Mouse (Mus musculus): ENCODE results near the gene Fgfr2.
"Not testable (repeated sequence)": the region's sequence is repeated elsewhere in the genome, so short reads cannot be mapped to it uniquely, and the experiment has no call there.

The Fgfr2 gene

GRCm38 (mm10) chr7:131411221-131411940 lies 1711.8 kb downstream of the Fgfr2 start:
- peak; percentile 13 for DNase-seq (ENCODE audit: extremely low read depth, insufficient read length, low spot score)

GRCm38 (mm10) chr7:131410416-131411058 lies 1712.6 kb downstream of the Fgfr2 start, which contains the start of the genes Ikzf5 and Acadsb:
Gene Ikzf5, minus strand, starts transcription at chr7:131410521.
Gene Acadsb, plus strand, starts transcription at chr7:131410601.
- DNase-seq (ENCODE audit: extremely low read depth, insufficient read length, low spot score) = peak; percentile 97

- DNase-seq (ENCODE audit: extremely low read depth, insufficient read length, low spot score) = no peak
Observed at GRCm38 (mm10) chr7:131409988-131410385, 1713.2 kb downstream of the Fgfr2 start.

- peak; percentile 9 for DNase-seq (ENCODE audit: extremely low read depth, insufficient read length, low spot score)
Observed at GRCm38 (mm10) chr7:131409321-131409987, 1713.7 kb downstream of the Fgfr2 start.

GRCm38 (mm10) chr7:131391761-131392160 lies 1731.4 kb downstream of the Fgfr2 start:
- not testable (repeated sequence) for DNase-seq (ENCODE audit: extremely low read depth, insufficient read length, low spot score)

GRCm38 (mm10) chr7:131371880-131372651 lies 1751.1 kb downstream of the Fgfr2 start:
- DNase-seq (ENCODE audit: extremely low read depth, insufficient read length, low spot score) = no peak

GRCm38 (mm10) chr7:131371470-131371860 lies 1751.7 kb downstream of the Fgfr2 start:
- DNase-seq (ENCODE audit: extremely low read depth, insufficient read length, low spot score) = no peak

GRCm38 (mm10) chr7:131370648-131371469 lies 1752.3 kb downstream of the Fgfr2 start, which contains the start of gene Pstk:
Gene Pstk, plus strand, starts transcription at chr7:131371141.
- DNase-seq (ENCODE audit: extremely low read depth, insufficient read length, low spot score) = peak; percentile 95

GRCm38 (mm10) chr7:131364131-131364530 lies 1759.0 kb downstream of the Fgfr2 start:
- no peak for DNase-seq (ENCODE audit: extremely low read depth, insufficient read length, low spot score)

GRCm38 (mm10) chr7:131362615-131363300 lies 1760.4 kb downstream of the Fgfr2 start, which contains the start of gene 2310057M21Rik:
Gene 2310057M21Rik, minus strand, starts transcription at chr7:131362759.
- peak; percentile 93 for DNase-seq (ENCODE audit: extremely low read depth, insufficient read length, low spot score)

GRCm38 (mm10) chr7:131362269-131362614 lies 1760.9 kb downstream of the Fgfr2 start:
- DNase-seq (ENCODE audit: extremely low read depth, insufficient read length, low spot score) = no peak

GRCm38 (mm10) chr7:131356105-131356504 lies 1767.0 kb downstream of the Fgfr2 start:
- no peak for DNase-seq (ENCODE audit: extremely low read depth, insufficient read length, low spot score)

- no peak for DNase-seq (ENCODE audit: extremely low read depth, insufficient read length, low spot score)
Observed at GRCm38 (mm10) chr7:131345856-131346541, 1777.2 kb downstream of the Fgfr2 start.

GRCm38 (mm10) chr7:131337502-131338068 lies 1785.6 kb downstream of the Fgfr2 start:
- DNase-seq (ENCODE audit: extremely low read depth, insufficient read length, low spot score) = no peak

GRCm38 (mm10) chr7:131333564-131333963 lies 1789.6 kb downstream of the Fgfr2 start, which contains the start of gene Fam24a:
Gene Fam24a, plus strand, starts transcription at chr7:131333864.
- no peak for DNase-seq (ENCODE audit: extremely low read depth, insufficient read length, low spot score)

- DNase-seq (ENCODE audit: extremely low read depth, insufficient read length, low spot score) = no peak
Observed at GRCm38 (mm10) chr7:131331688-131332087, 1791.5 kb downstream of the Fgfr2 start.

GRCm38 (mm10) chr7:131329416-131329815 lies 1793.7 kb downstream of the Fgfr2 start, which contains the start of gene Fam24b:
Gene Fam24b, minus strand, starts transcription at chr7:131329516.
- no peak for DNase-seq (ENCODE audit: extremely low read depth, insufficient read length, low spot score)

GRCm38 (mm10) chr7:131327054-131327453 lies 1796.1 kb downstream of the Fgfr2 start:
- DNase-seq (ENCODE audit: extremely low read depth, insufficient read length, low spot score) = no peak
